Mouse (Mus musculus): ENCODE measurements around the gene Pnmal1. TPM values are rescaled to one million over a fixed set of nuclear protein-coding genes. Genes with fewer than 3 reads are reported as not detected.

The Pnmal1 gene
- polyA plus RNA-seq, 1 experiment from 2014 or later, result 2.9 TPM

DNA sequence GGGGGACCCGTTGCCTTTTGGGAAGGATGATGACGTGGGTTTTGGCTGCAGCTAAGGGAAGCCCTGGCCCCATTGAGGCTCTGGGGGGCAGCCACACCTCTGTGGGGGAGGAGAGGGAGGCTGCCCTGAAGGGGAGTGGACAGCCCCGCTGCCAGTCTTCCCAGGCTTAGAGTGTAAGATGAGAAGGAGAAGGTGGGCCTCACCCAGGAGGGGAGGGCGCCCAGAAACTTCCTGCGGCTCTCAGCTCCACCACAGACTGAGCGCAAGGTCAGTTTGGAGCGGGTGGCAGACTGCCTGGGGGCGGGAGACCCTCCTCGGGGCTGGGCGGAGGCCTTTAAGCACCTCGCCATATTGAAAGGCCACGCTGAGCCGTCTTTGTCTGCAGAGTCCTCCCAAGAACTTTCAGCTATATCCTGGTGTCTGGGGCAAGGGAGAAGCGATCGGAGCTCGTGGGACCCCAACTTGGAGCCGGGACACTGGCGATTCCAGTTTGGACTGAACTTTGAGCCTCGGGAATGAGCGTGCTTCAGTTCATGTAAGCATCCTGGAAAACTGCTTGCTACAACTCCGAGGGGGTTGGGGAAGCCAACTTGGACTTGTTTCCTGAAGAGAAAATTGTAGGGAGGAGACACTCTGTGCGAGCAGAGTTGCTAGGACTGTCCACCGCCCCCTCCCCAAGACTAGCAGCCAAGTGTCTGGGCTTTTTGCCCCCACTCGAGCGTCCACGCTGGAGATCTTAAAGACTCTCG is 34.3 kb downstream of the Pnmal1 start:
- H3K27me3 ChIP-seq (replicated peaks), result no peaks in the 10 kb centered on the region
- peaks cover 5% of the 10 kb centered on the region for H3K36me3 ChIP-seq
- peak overlapping the region; percentile 48 for H3K9ac ChIP-seq
- peak overlapping the region; percentile 72 for H3K4me2 ChIP-seq
- peak; percentile 93 for ATAC-seq (ENCODE audit: insufficient read depth, low FRiP score, low read depth)
- H3K4me3 ChIP-seq (replicated peaks), result peak overlapping the region; percentile 46
- under 1% methylated on average over 27 of the region's 27 CpGs for WGBS
- peak overlapping the region; percentile 88 for H3K27ac ChIP-seq
- peaks cover 46% of the 10 kb centered on the region for H3K4me1 ChIP-seq
- H3K9me3 ChIP-seq, result no peaks in the 10 kb centered on the region

GRCm38 (mm10) chr7:16994400-16994799 is 34.9 kb downstream of the Pnmal1 start:
- Histone ChIP-seq H3K4me1 (peaks cover 46% of the 10 kb centered on the region), H3K4me2 (peak overlapping the region; percentile 72), H3K27me3 (replicated peaks) (no peaks in the 10 kb centered on the region), H3K9me3 (no peaks in the 10 kb centered on the region), H3K9ac (peak overlapping the region; percentile 48), H3K27ac (peak overlapping the region; percentile 88), H3K4me3 (replicated peaks) (peak overlapping the region; percentile 46), H3K36me3 (peaks cover 7% of the 10 kb centered on the region)
- WGBS, result 2% methylated on average over 20 of the region's 20 CpGs
- no peak for ATAC-seq (ENCODE audit: insufficient read depth, low FRiP score, low read depth)

DNA sequence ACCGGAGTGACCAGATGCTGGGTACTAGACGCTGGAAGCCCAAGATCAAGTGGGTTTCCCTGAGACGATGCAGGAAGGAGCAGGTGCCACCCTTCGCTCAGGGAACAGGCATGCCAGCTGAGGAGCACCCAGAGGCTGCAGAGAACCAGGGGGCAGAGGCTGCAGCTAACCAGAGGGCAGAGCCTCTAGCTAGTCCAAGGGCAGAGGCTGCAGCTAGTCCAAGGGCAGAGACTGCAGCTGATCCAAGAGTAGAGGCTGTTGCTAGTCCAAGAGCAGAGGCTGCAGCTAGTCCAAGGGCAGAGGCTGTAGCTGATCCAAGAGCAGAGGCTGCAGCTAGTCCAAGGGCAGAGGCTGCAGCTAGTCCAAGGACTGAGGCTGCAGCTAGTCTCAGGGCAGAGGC is 35.9 kb downstream of the Pnmal1 start:
- peaks cover 15% of the 10 kb centered on the region for H3K36me3 ChIP-seq
- no peaks in the 10 kb centered on the region for H3K9me3 ChIP-seq
- peaks cover 42% of the 10 kb centered on the region for H3K4me1 ChIP-seq
- no peaks in the 10 kb centered on the region for H3K27me3 ChIP-seq (replicated peaks)
- no peak overlapping the region; the same call in 1 of the 2 replicates for H3K27ac ChIP-seq
- H3K9ac ChIP-seq, result peak overlapping the region; percentile 48; the same call in 1 of the 2 replicates
- ATAC-seq (ENCODE audit: insufficient read depth, low FRiP score, low read depth), result no peak
- H3K4me3 ChIP-seq (replicated peaks), result peak overlapping the region; percentile 46
- peak overlapping the region; percentile 72 for H3K4me2 ChIP-seq
- 71% methylated on average over 4 of the region's 4 CpGs for WGBS

- Histone ChIP-seq H3K4me2 (no peak overlapping the region), H3K27ac (no peak overlapping the region; the same call in 1 of the 2 replicates), H3K27me3 (replicated peaks) (no peaks in the 10 kb centered on the region), H3K4me3 (replicated peaks) (no peak overlapping the region), H3K9me3 (no peaks in the 10 kb centered on the region), H3K9ac (no peak overlapping the region), H3K4me1 (peaks cover 29% of the 10 kb centered on the region), H3K36me3 (peaks cover 19% of the 10 kb centered on the region)
- 61% methylated on average over 4 of the region's 4 CpGs for WGBS
- no peak for ATAC-seq (ENCODE audit: insufficient read depth, low FRiP score, low read depth)
Observed at GRCm38 (mm10) chr7:16999233-16999632, 39.8 kb downstream of the Pnmal1 start.

DNA sequence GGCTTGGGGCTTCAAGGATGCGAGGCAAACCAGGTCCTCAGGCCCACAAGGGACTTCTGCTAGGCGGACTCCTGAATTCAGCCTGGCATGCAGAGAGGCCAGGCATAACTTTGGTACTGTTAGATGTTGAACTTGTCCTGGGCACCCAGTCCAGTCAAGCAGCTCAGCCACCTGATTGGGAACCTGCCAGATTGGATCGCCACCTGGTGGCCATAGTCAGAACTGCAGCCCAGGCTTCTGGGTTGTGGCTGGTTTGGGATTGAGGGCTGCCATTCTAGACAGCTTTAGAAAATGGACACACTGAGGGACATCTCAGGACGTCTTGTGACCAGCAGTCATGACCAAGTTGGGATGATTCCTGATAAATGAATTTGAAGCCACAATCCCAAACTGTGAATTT is 40.2 kb downstream of the Pnmal1 start:
- Histone ChIP-seq H3K27ac (no peak overlapping the region; the same call in 1 of the 2 replicates), H3K27me3 (replicated peaks) (no peaks in the 10 kb centered on the region), H3K4me1 (peaks cover 29% of the 10 kb centered on the region), H3K9me3 (no peaks in the 10 kb centered on the region), H3K36me3 (peaks cover 23% of the 10 kb centered on the region), H3K4me3 (replicated peaks) (no peak overlapping the region), H3K9ac (no peak overlapping the region), H3K4me2 (no peak overlapping the region)
- ATAC-seq (ENCODE audit: insufficient read depth, low FRiP score, low read depth), result no peak
- WGBS, result 32% methylated on average over 4 of the region's 4 CpGs

GRCm38 (mm10) chr7:17002375-17003195 is 43.1 kb downstream of the Pnmal1 start:
- peak; percentile 71; the same call in 1 of the 2 replicates for ATAC-seq (ENCODE audit: insufficient read depth, low FRiP score, low read depth)
- no peaks in the 10 kb centered on the region for H3K9me3 ChIP-seq
- H3K4me1 ChIP-seq, result peaks cover 4% of the 10 kb centered on the region; the same call in 1 of the 2 replicates
- H3K27me3 ChIP-seq (replicated peaks), result no peaks in the 10 kb centered on the region
- H3K27ac ChIP-seq, result peak overlapping the region; percentile 32; the same call in 1 of the 2 replicates
- H3K4me2 ChIP-seq, result no peak overlapping the region
- WGBS, result 15% methylated on average over 7 of the region's 7 CpGs
- no peak overlapping the region for H3K9ac ChIP-seq
- peaks cover 47% of the 10 kb centered on the region for H3K36me3 ChIP-seq
- H3K4me3 ChIP-seq (replicated peaks), result no peak overlapping the region

GRCm38 (mm10) chr7:17003230-17003960 is 43.9 kb downstream of the Pnmal1 start:
- no peak overlapping the region for H3K4me2 ChIP-seq
- H3K9me3 ChIP-seq, result no peaks in the 10 kb centered on the region
- H3K4me3 ChIP-seq (replicated peaks), result no peak overlapping the region
- WGBS, result 71% methylated on average over 7 of the region's 7 CpGs
- H3K27ac ChIP-seq, result peak overlapping the region; percentile 32; the same call in 1 of the 2 replicates
- H3K4me1 ChIP-seq, result peaks cover 3% of the 10 kb centered on the region; the same call in 1 of the 2 replicates
- H3K27me3 ChIP-seq (replicated peaks), result no peaks in the 10 kb centered on the region
- no peak overlapping the region for H3K9ac ChIP-seq
- peaks cover 51% of the 10 kb centered on the region for H3K36me3 ChIP-seq
- ATAC-seq (ENCODE audit: insufficient read depth, low FRiP score, low read depth), result no peak

DNA sequence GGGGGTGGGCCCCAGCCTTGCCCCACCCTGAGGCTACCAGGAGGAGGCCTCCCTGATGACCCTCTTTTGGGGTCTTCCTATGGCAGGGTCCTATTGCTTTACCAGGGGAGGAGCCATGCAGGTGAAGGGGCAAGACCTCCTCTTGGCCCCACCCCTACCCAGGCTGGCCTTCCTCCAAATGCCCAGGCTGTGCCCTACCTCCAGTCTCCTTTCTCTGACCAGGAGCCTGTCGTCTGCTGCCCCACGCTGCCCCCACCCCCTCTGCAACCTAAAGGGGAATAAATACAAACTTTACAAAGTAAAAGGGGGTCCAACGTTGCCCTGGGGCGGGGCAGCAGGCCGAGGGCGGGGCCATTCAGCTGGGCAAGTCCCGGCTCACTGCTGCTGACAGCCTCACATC is 45.2 kb downstream of the Pnmal1 start:
- Histone ChIP-seq H3K36me3 (peaks cover 53% of the 10 kb centered on the region), H3K9me3 (no peaks in the 10 kb centered on the region), H3K27me3 (replicated peaks) (no peaks in the 10 kb centered on the region), H3K4me1 (peaks cover 3% of the 10 kb centered on the region; the same call in 1 of the 2 replicates), H3K4me3 (replicated peaks) (no peak overlapping the region), H3K4me2 (no peak overlapping the region), H3K9ac (no peak overlapping the region), H3K27ac (no peak overlapping the region)
- 81% methylated on average over 7 of the region's 7 CpGs for WGBS
- ATAC-seq (ENCODE audit: insufficient read depth, low FRiP score, low read depth), result no peak

DNA sequence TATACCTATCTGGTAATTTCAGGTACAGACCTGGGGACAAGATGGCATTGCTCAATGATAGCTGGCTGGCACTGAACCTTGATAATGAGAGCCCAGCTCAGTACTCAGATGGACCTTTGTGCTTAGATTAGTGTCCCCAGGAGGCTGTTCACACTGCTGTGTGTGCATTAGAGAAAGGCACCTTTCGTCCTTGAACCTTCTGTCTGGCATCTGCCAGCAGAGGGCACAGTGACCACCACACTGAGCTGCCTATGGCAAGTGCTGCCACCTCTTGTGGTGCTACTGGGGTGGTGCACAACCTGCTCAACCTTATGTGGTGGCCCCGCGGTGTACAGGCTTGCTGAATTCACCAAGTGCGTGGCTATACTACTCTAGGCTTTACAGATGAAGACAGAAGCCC is 47.8 kb downstream of the Pnmal1 start:
- H3K4me3 ChIP-seq (replicated peaks), result no peak overlapping the region
- WGBS, result 81% methylated on average over 4 of the region's 4 CpGs
- H3K9me3 ChIP-seq, result no peaks in the 10 kb centered on the region
- no peak overlapping the region for H3K9ac ChIP-seq
- H3K4me2 ChIP-seq, result no peak overlapping the region
- H3K27ac ChIP-seq, result no peak overlapping the region
- no peaks in the 10 kb centered on the region for H3K27me3 ChIP-seq (replicated peaks)
- H3K36me3 ChIP-seq, result peaks cover 66% of the 10 kb centered on the region
- peaks cover 3% of the 10 kb centered on the region; the same call in 1 of the 2 replicates for H3K4me1 ChIP-seq
- ATAC-seq (ENCODE audit: insufficient read depth, low FRiP score, low read depth), result no peak

- H3K36me3 ChIP-seq, result peaks cover 82% of the 10 kb centered on the region
- H3K27me3 ChIP-seq (replicated peaks), result no peaks in the 10 kb centered on the region
- no peak overlapping the region for H3K9ac ChIP-seq
- H3K9me3 ChIP-seq, result no peaks in the 10 kb centered on the region
- ATAC-seq (ENCODE audit: insufficient read depth, low FRiP score, low read depth), result no peak
- no peak overlapping the region for H3K27ac ChIP-seq
- no peak overlapping the region for H3K4me3 ChIP-seq (replicated peaks)
- H3K4me1 ChIP-seq, result no peaks in the 10 kb centered on the region
- WGBS, result 86% methylated on average over 16 of the region's 16 CpGs
- H3K4me2 ChIP-seq, result no peak overlapping the region
Observed at GRCm38 (mm10) chr7:17009326-17010009, 50.0 kb downstream of the Pnmal1 start.

GRCm38 (mm10) chr7:17010010-17010347 is 50.5 kb downstream of the Pnmal1 start:
- Histone ChIP-seq H3K36me3 (peaks cover 81% of the 10 kb centered on the region), H3K4me3 (replicated peaks) (no peak overlapping the region)

More at GRCm38 (mm10) chr7:17010010-17010347, 50.5 kb downstream of the Pnmal1 start:
- Histone ChIP-seq H3K4me1 (no peaks in the 10 kb centered on the region), H3K27ac (no peak overlapping the region), H3K27me3 (replicated peaks) (no peaks in the 10 kb centered on the region), H3K9me3 (no peaks in the 10 kb centered on the region), H3K9ac (no peak overlapping the region), H3K4me2 (no peak overlapping the region)
- ATAC-seq (ENCODE audit: insufficient read depth, low FRiP score, low read depth), result no peak
- 85% methylated on average over 5 of the region's 5 CpGs for WGBS

Data from stomach, embryonic 15.5 days (tissue).